Mouse (Mus musculus) MEL (cell line): ENCODE measurements around the gene Srp14.

Source experiments
- CTCF ChIP-seq, 3 experiments: IDR thresholded peaks in 2 of 3; conservative IDR thresholded peaks in 1 of 3; 2 replicates each; pipeline ENCODE4 v1.5.1; 2011 to 2012; ENCODE audit warnings: low read length in 3 of 3, low read depth in 2 of 3, mild to moderate bottlenecking in 2 of 3, improper control_type of control experiment in 1 of 3, inconsistent platforms in 1 of 3, mixed read lengths in 1 of 3, moderate library complexity in 1 of 3; ENCODE audit not compliant: control insufficient read depth in 1 of 3, insufficient read depth in 1 of 3, poor library complexity in 1 of 3, severe bottlenecking in 1 of 3
- EP300 ChIP-seq, 2 experiments: IDR thresholded peaks; 2 replicates each; pipeline ENCODE4 v1.6.1; 2011; ENCODE audit warnings: improper control_type of control experiment in 2 of 2, low read length in 2 of 2, low read depth in 1 of 2, mild to moderate bottlenecking in 1 of 2
- GABPA ChIP-seq: IDR thresholded peaks from 2 replicates; pipeline ENCODE4 v1.6.1; 2012; ENCODE audit warnings: low read depth, mild to moderate bottlenecking, inconsistent platforms, low read length, improper control_type of control experiment, moderate library complexity
- MAX ChIP-seq: IDR thresholded peaks from 2 replicates; pipeline ENCODE4 v1.6.1; 2011; ENCODE audit warnings: low read length, improper control_type of control experiment
- POLR2A ChIP-seq, 2 experiments: IDR thresholded peaks; 2 replicates each; pipeline ENCODE4 v1.6.1; 2011 to 2012; ENCODE audit warnings: low read length in 2 of 2, mild to moderate bottlenecking in 2 of 2, control low read depth in 1 of 2, improper control_type of control experiment in 1 of 2, low read depth in 1 of 2, moderate library complexity in 1 of 2; ENCODE audit not compliant: control insufficient read depth in 1 of 2, insufficient read depth in 1 of 2, poor library complexity in 1 of 2
- POLR2AphosphoS2 ChIP-seq: IDR thresholded peaks from 2 replicates; pipeline ENCODE4 v1.6.1; 2011; ENCODE audit warnings: low read length, improper control_type of control experiment

GRCm38 (mm10) chr2:118490241-118491091, 11.0 kb upstream of the Srp14 start:
- TF ChIP-seq CTCF (IDR thresholded peaks at IDR 0.05 in 2 of 3, conservative IDR thresholded peaks at IDR 0.05 in 1 of 3; ENCODE audit: control insufficient read depth in 1 of 3, insufficient read depth in 1 of 3, low read depth in 2 of 3, low read length in 3 of 3, poor library complexity in 1 of 3, severe bottlenecking in 1 of 3) (no peak), POLR2A (IDR thresholded peaks at IDR 0.05; ENCODE audit: control insufficient read depth in 1 of 2, insufficient read depth in 1 of 2, low read depth in 1 of 2, low read length in 2 of 2, poor library complexity in 1 of 2) (no peak), EP300 (IDR thresholded peaks at IDR 0.05; ENCODE audit: low read depth in 1 of 2, low read length in 2 of 2) (peak; percentile 14 to 27; a peak in 1 of 4 replicates), MAX (no peak), POLR2AphosphoS2 (no peak), GABPA (no peak)
